Mouse (Mus musculus): ENCODE measurements around the gene Bid. TPM values are rescaled to one million over a fixed set of nuclear protein-coding genes. Genes with fewer than 3 reads are reported as not detected.

The Bid gene
- polyA plus RNA-seq, 1 experiment from 2014 or later = 21.0 TPM

Other genes starting within 250 kb of the Bid start
- gene Slc25a18, start 143.3 kb downstream of the Bid start, polyA plus RNA-seq (2015; fragmentation: Nextera tagmentation; extraction: Ambion mirVana) = 0.09 and 0.10 TPM in 2 replicates
- 150 and 155 TPM in 2 replicates for gene Atp6v1e1, start 94.1 kb downstream of the Bid start, polyA plus RNA-seq (2015; fragmentation: Nextera tagmentation; extraction: Ambion mirVana)
- 24.1 and 25.7 TPM in 2 replicates for gene Bcl2l13, start 80.6 kb downstream of the Bid start, polyA plus RNA-seq (2015; fragmentation: Nextera tagmentation; extraction: Ambion mirVana)
- gene Mical3, start 214.1 kb upstream of the Bid start, polyA plus RNA-seq (2015; fragmentation: Nextera tagmentation; extraction: Ambion mirVana) = 6.7 and 7.7 TPM in 2 replicates